Mouse (Mus musculus) erythroblast, embryonic 14.5 days (primary cell): ENCODE data around the gene Ubxn10. TPM values are rescaled to one million over a fixed set of nuclear protein-coding genes. Genes with fewer than 3 reads are reported as not detected.

Source experiments
- H3K27me3 ChIP-seq: 2 replicates; pipeline ENCODE4 v1.6.1; 2012; ENCODE audit warnings: inconsistent platforms; ENCODE audit not compliant: control insufficient read depth
- H3K36me3 ChIP-seq: 2 replicates; pipeline ENCODE4 v1.6.1; 2012; ENCODE audit warnings: mild to moderate bottlenecking, inconsistent platforms; ENCODE audit not compliant: control insufficient read depth
- H3K4me1 ChIP-seq: 2 replicates; pipeline ENCODE4 v1.6.1; 2012; ENCODE audit warnings: inconsistent platforms; ENCODE audit not compliant: control insufficient read depth
- H3K4me3 ChIP-seq: replicated peaks from 2 replicates; pipeline ENCODE3; 2012; ENCODE audit warnings: moderate library complexity, mild to moderate bottlenecking, inconsistent platforms
- H3K9me3 ChIP-seq: 2 replicates; pipeline ENCODE4 v1.6.1; 2012; ENCODE audit warnings: low read length, inconsistent platforms, mixed read lengths; ENCODE audit not compliant: control insufficient read depth
- GATA1 ChIP-seq: IDR thresholded peaks from 2 replicates; pipeline ENCODE4 v1.6.1; 2012; ENCODE audit warnings: low read length, inconsistent platforms, mixed read lengths
- TAL1 ChIP-seq: IDR thresholded peaks from 3 replicates; pipeline ENCODE4 v1.6.1; 2012; ENCODE audit warnings: low read length, inconsistent platforms, mixed read lengths
- polyA plus RNA-seq: library from polyadenylated mRNA; stranded (reverse); fragments of >175 nt; gene quantifications from 2 replicates; pipeline ENCODE4 v1.2.3, GENCODE M21; 2012

The Ubxn10 gene
- polyA plus RNA-seq, 1 experiment, result not detected

GRCm38 (mm10) chr4:138709246-138709645, 27.7 kb downstream of the Ubxn10 start:
- no peaks in the 10 kb centered on the region for H3K36me3 ChIP-seq
- no peak overlapping the region for H3K4me3 ChIP-seq
- H3K27me3 ChIP-seq, result no peaks in the 10 kb centered on the region; the same call in 1 of the 2 replicates
- peaks cover 8% of the 10 kb centered on the region for H3K9me3 ChIP-seq
- TF ChIP-seq GATA1 (no peak), TAL1 (no peak)
- H3K4me1 ChIP-seq, result no peaks in the 10 kb centered on the region

- peaks cover 8% of the 10 kb centered on the region for H3K9me3 ChIP-seq
- H3K27me3 ChIP-seq, result no peaks in the 10 kb centered on the region; the same call in 1 of the 2 replicates
- TF ChIP-seq GATA1, result no peak
- no peak for TF ChIP-seq TAL1
- no peak overlapping the region for H3K4me3 ChIP-seq
- H3K36me3 ChIP-seq, result no peaks in the 10 kb centered on the region
- no peaks in the 10 kb centered on the region for H3K4me1 ChIP-seq
Observed at GRCm38 (mm10) chr4:138708636-138709035, 28.3 kb downstream of the Ubxn10 start.

- TF ChIP-seq GATA1 (no peak), TAL1 (no peak)
Observed at GRCm38 (mm10) chr4:138706620-138707019, 30.3 kb downstream of the Ubxn10 start.

GRCm38 (mm10) chr4:138704169-138704568, 32.8 kb downstream of the Ubxn10 start:
- no peaks in the 10 kb centered on the region for H3K36me3 ChIP-seq
- H3K27me3 ChIP-seq, result no peaks in the 10 kb centered on the region; the same call in 1 of the 2 replicates
- TF ChIP-seq GATA1 (no peak), TAL1 (no peak)
- no peaks in the 10 kb centered on the region for H3K4me1 ChIP-seq
- peaks cover 8% of the 10 kb centered on the region for H3K9me3 ChIP-seq
- H3K4me3 ChIP-seq, result no peak overlapping the region

More at GRCm38 (mm10) chr4:138706620-138707019, 30.3 kb downstream of the Ubxn10 start:
- Histone ChIP-seq H3K4me1 (no peaks in the 10 kb centered on the region), H3K36me3 (no peaks in the 10 kb centered on the region), H3K27me3 (no peaks in the 10 kb centered on the region; the same call in 1 of the 2 replicates), H3K4me3 (no peak overlapping the region), H3K9me3 (peaks cover 8% of the 10 kb centered on the region)

GRCm38 (mm10) chr4:138703591-138703990, 33.4 kb downstream of the Ubxn10 start:
- no peaks in the 10 kb centered on the region; the same call in 1 of the 2 replicates for H3K27me3 ChIP-seq
- no peaks in the 10 kb centered on the region for H3K4me1 ChIP-seq
- TF ChIP-seq GATA1 (no peak), TAL1 (no peak)
- no peak overlapping the region for H3K4me3 ChIP-seq
- H3K36me3 ChIP-seq, result no peaks in the 10 kb centered on the region
- peaks cover 8% of the 10 kb centered on the region for H3K9me3 ChIP-seq

GRCm38 (mm10) chr4:138702528-138702927, 34.4 kb downstream of the Ubxn10 start:
- Histone ChIP-seq H3K27me3 (no peaks in the 10 kb centered on the region; the same call in 1 of the 2 replicates), H3K4me3 (no peak overlapping the region), H3K36me3 (no peaks in the 10 kb centered on the region), H3K4me1 (no peaks in the 10 kb centered on the region), H3K9me3 (peaks cover 8% of the 10 kb centered on the region)
- TF ChIP-seq TAL1 (no peak), GATA1 (no peak)

GRCm38 (mm10) chr4:138702031-138702430, 34.9 kb downstream of the Ubxn10 start:
- H3K4me3 ChIP-seq, result no peak overlapping the region
- H3K36me3 ChIP-seq, result no peaks in the 10 kb centered on the region
- H3K27me3 ChIP-seq, result no peaks in the 10 kb centered on the region; the same call in 1 of the 2 replicates
- peaks cover 8% of the 10 kb centered on the region for H3K9me3 ChIP-seq
- no peaks in the 10 kb centered on the region for H3K4me1 ChIP-seq
- TF ChIP-seq TAL1, result no peak
- no peak for TF ChIP-seq GATA1

GRCm38 (mm10) chr4:138701111-138701510, 35.9 kb downstream of the Ubxn10 start:
- Histone ChIP-seq H3K4me3 (no peak overlapping the region), H3K27me3 (no peaks in the 10 kb centered on the region), H3K9me3 (no peaks in the 10 kb centered on the region; the same call in 1 of the 2 replicates), H3K4me1 (no peaks in the 10 kb centered on the region), H3K36me3 (no peaks in the 10 kb centered on the region)
- no peak for TF ChIP-seq GATA1

GRCm38 (mm10) chr4:138700184-138700982, 36.6 kb downstream of the Ubxn10 start:
- TF ChIP-seq GATA1 (no peak), TAL1 (no peak)
- Histone ChIP-seq H3K4me1 (no peaks in the 10 kb centered on the region), H3K9me3 (no peaks in the 10 kb centered on the region), H3K36me3 (no peaks in the 10 kb centered on the region), H3K4me3 (no peak overlapping the region), H3K27me3 (no peaks in the 10 kb centered on the region)
